Mouse (Mus musculus): Measurements from ENCODE around the gene Maml3. TPM values are rescaled to one million over a fixed set of nuclear protein-coding genes. Genes with fewer than 3 reads are reported as not detected.
A peak's percentile ranks its signal among the peaks of the same experiment; 100 is the strongest.

Maml3 gene
- total RNA-seq, 2 experiments from 2014 or later: 7.0 to 9.0 TPM

DNA sequence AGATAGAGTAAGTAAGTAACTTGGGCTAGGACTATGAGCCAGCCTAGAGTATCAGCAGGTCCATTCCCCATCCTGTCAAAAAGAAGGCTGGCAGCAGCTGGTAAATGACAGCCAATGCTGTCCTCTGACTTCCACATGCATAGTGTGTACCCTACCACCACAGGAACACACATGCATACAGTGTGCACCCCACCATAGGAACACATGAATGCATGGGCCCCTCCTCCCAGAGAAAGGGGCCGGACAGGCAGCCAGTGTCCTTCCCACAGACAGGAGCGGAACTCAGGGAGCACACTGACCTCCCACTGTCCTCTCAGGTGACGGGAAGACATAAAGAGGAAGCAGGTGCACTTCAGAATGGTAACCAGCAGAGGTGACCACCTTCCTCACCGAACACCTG lies 188.0 kb downstream of the Maml3 start:
- DNase-seq (ENCODE audit: low spot score in 2 of 2): no peak

GRCm38 (mm10) chr3:51916060-51916870 lies 188.6 kb downstream of the Maml3 start:
- peak; percentile 77 to 84 for DNase-seq (ENCODE audit: low spot score in 2 of 2)

- no peak for DNase-seq (ENCODE audit: low spot score in 2 of 2)
These were observed 189.5 kb downstream of the Maml3 start for GRCm38 (mm10) chr3:51915415-51915814.

DNA sequence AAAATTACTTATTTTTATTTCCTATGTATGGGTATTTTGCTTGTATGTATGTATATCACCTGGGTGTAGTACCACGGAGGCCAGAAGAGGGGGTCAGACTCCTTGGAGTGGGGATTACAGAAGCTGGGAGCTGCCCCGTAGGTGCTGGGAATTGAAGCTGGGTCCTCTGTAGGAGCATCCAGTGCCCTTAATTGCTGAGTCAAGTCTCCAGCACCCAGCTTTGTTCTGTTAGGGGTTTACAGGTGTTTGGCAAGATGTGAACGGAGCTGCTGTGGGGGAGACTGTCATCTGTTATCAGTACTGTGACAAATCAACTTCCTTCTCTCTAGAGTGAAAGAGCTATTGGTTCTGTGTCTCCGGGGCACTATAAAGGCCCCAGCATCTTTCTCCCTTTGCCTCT lies 190.0 kb downstream of the Maml3 start:
- DNase-seq (ENCODE audit: low spot score in 2 of 2): no peak

DNA sequence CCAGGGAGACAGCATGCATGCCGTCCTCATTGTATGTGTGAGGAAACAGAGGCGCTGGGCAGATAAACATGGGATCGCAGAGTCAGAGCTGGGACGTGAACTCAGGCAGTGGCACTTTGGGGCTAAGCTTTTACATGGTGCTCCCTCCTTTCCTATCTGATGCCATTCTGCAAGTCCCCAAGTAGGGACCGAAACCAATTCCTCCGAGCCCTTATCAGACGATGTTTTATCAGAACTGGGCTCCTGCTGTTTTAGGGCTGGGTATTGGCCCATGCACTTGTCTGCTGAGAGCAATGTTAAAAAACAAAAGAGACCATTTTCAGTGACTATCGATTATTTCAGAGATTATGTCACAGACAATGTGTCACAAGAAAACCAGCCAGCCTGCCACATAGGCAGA lies 191.4 kb downstream of the Maml3 start:
- no peak for DNase-seq (ENCODE audit: low spot score in 2 of 2)

GRCm38 (mm10) chr3:51912214-51912613 lies 192.7 kb downstream of the Maml3 start:
- DNase-seq (ENCODE audit: low spot score in 2 of 2): no peak

- DNase-seq (ENCODE audit: low spot score in 2 of 2): no peak
These were observed 196.4 kb downstream of the Maml3 start for GRCm38 (mm10) chr3:51908437-51908990.

GRCm38 (mm10) chr3:51907113-51907860 lies 197.6 kb downstream of the Maml3 start:
- DNase-seq (ENCODE audit: low spot score in 2 of 2): no peak

- no peak for DNase-seq (ENCODE audit: low spot score in 2 of 2)
These were observed 199.0 kb downstream of the Maml3 start for GRCm38 (mm10) chr3:51905903-51906302.

- DNase-seq (ENCODE audit: low spot score in 2 of 2): no peak
These were observed 200.5 kb downstream of the Maml3 start for GRCm38 (mm10) chr3:51904357-51904855.

- no peak for DNase-seq (ENCODE audit: low spot score in 2 of 2)
These were observed 203.7 kb downstream of the Maml3 start for GRCm38 (mm10) chr3:51901151-51901550.

DNA sequence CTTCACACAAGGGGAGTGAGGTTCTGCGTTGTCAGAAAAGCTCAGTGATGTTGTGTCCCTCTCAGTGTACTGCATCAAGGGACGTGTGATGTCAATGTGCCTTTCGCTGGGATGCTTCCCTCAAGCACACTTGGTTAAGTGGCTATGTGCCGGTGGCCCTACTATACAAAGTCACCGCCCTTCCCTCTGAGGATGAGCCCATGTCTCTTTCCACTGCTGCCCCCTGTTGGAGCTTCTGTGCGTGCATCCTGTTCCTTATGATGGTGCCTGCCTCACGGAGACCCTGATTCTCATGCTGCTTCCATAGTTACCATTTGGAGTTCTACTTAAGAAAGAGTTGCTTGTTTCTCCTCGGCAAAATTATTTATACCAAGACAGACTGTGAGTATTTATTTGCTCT lies 210.4 kb downstream of the Maml3 start:
- no peak for DNase-seq (ENCODE audit: low spot score in 2 of 2)

DNA sequence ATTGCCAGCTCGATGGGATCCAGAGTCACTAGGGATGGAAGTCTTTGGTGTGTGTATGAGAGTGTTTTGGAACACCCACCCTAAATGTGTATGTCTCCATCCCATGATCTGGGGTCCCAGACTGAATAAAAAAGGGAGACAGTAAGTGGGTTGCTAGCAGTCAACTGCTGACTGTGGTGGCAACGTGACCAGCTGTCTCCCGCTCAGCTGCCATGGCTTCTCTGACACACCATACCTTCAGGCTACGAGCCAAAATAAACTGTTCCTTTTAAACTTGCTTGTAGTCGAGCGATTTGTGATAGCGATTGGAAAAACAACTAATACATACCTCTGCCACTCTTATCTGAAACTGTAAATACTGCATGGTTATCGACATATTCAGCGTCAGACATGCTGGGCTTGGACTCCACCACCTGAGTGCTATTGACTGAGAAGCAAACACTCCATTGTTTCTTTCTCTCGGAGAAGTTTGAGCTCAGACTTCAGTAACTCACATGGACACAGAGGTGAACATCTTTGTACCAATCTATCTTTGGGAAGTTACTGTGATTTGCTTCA lies 213.2 kb downstream of the Maml3 start:
- DNase-seq (ENCODE audit: low spot score in 2 of 2): no peak

- no peak for DNase-seq (ENCODE audit: low spot score in 2 of 2)
These were observed 214.7 kb downstream of the Maml3 start for GRCm38 (mm10) chr3:51890181-51890580.

GRCm38 (mm10) chr3:51889776-51890175 lies 215.1 kb downstream of the Maml3 start:
- DNase-seq (ENCODE audit: low spot score in 2 of 2): peak; percentile 52 to 63

DNA sequence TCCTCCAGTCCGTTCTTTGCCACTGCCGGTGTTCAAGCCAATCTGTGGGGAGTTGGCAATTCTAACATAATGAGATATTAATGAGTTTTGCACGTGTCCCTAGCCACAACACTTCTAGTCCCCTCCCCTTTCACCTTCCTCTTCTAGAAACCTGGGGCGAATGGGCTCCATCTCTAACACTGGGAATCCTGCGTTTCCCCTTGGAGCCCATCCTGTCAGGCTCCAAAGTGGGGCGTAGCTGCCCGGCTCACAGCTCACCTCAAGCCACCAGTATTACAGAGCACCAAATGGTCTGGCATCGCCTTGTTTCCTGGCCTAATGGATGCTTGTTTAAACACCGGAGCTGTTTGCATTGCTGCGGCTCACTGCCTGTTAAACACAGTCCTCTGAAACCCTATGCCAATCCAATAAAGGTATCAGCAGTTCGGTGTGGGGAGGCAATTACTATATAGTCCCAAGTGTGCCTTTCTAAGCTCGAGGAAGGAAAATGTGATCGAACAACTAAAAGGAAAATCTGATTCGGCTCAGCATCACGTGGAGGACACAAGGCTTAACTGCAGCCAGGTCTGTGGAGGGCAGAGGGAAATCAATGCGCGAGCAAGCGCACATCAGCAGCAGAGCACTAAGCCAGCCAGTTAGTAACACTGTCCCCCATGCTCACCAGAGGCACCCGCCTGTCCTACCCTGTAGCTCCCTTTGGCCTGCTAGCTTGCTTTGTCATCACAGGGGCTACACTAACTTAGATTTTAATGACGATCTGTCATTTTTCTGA lies 216.0 kb downstream of the Maml3 start:
- no peak for DNase-seq (ENCODE audit: low spot score in 2 of 2)

GRCm38 (mm10) chr3:51888295-51888661 lies 216.6 kb downstream of the Maml3 start:
- no peak for DNase-seq (ENCODE audit: low spot score in 2 of 2)

DNA sequence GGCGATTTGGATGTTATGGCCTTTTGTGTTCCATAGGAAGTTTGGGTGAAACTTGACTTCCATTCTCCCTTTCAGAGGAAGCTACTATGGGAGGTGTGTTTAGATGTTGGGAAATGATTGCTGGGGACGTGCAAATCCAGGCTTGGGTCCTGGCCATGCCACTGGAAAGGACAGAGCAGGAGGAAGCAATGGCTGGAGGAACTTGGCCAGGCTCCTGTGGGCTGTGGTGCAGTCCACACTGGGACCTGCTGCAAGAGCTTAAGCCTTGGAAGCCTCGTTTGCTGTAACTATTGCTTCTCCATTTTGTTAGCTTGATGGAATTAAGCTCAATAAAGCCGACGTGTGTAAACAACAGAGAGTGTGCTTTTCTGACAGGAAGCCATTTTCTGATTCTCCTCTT lies 219.0 kb downstream of the Maml3 start:
- DNase-seq (ENCODE audit: low spot score in 2 of 2): no peak

DNA sequence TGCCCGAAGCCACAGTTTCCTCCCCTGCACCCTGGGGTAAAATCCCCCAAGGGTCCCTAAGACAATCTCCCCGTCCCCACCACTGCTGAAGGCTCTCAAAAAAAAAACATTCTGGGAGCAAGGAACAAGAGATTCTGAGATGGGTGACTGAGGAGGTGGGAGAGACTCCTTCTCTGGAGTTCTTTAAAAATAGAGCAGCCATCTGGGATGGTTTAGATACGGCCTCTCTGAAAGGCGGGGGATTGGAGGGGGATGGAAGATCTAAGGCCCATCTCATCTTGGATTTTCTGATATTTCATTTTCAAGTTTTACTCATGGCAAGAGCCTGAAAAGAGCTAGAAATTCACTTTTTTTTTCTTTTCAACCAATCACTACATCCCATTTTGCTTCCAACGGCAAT lies 219.4 kb downstream of the Maml3 start:
- peak; percentile 46 to 54 for DNase-seq (ENCODE audit: low spot score in 2 of 2)

GRCm38 (mm10) chr3:51881981-51882380 lies 222.9 kb downstream of the Maml3 start:
- DNase-seq (ENCODE audit: low spot score in 2 of 2): no peak

DNA sequence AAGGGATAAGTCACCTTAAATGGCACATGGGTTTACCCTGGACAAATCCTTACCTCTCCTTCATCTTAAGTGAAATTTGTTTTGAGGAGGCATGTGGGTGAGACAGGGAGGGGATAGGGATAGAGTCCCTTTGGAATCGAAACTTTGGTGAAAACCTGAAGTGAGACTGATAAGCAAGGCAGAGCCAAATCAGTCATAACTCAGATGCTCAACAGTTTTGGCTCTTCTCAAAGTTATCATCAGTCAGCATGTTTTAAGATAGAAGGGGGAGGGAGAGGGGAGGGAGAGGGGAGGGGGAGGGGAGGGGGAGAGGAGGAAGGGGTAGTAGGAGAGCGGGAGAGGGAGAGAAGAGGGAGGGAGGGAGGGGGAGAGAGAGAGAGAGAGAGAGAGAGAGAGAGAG lies 223.5 kb downstream of the Maml3 start:
- no peak for DNase-seq (ENCODE audit: low spot score in 2 of 2)
